Mouse (Mus musculus) hindbrain, embryonic 13.5 days (tissue): ENCODE results near the gene Fut9. TPM values are rescaled to one million over a fixed set of nuclear protein-coding genes. Genes with fewer than 3 reads are reported as not detected.

Experiments
- ATAC-seq: fragments of 200-750 bp; cut with Nextera tagmentation; 2 replicates; pipeline ENCODE4 v1.8.0; 2017; ENCODE audit warnings: moderate TSS enrichment; ENCODE audit not compliant: low FRiP score
- H3K27ac ChIP-seq: fragments of 300-500 bp; sonication (generic); 2 replicates; pipeline ENCODE4 v1.5.1; 2015; ENCODE audit warnings: inconsistent platforms, mild to moderate bottlenecking, moderate library complexity
- H3K27me3 ChIP-seq: fragments of 300-500 bp; sonication (generic); 2 replicates; pipeline ENCODE4 v1.6.1; 2015; ENCODE audit warnings: mild to moderate bottlenecking, inconsistent platforms
- H3K36me3 ChIP-seq: fragments of 300-500 bp; sonication (generic); 2 replicates; pipeline ENCODE4 v1.6.1; 2015; ENCODE audit warnings: mild to moderate bottlenecking, inconsistent platforms
- H3K4me1 ChIP-seq: fragments of 300-500 bp; sonication (generic); replicated peaks from 2 replicates; pipeline ENCODE4 v1.6.1; 2015; ENCODE audit warnings: inconsistent platforms
- H3K4me2 ChIP-seq: fragments of 300-500 bp; sonication (generic); 2 replicates; pipeline ENCODE4 v1.6.1; 2015; ENCODE audit warnings: inconsistent platforms, mild to moderate bottlenecking, moderate library complexity
- H3K4me3 ChIP-seq: fragments of 300-500 bp; sonication (generic); 2 replicates; pipeline ENCODE4 v1.5.1; 2015; ENCODE audit warnings: mild to moderate bottlenecking, inconsistent platforms
- H3K9ac ChIP-seq: fragments of 300-500 bp; sonication (generic); 2 replicates; pipeline ENCODE4 v1.6.1; 2015; ENCODE audit warnings: mild to moderate bottlenecking, inconsistent platforms
- H3K9me3 ChIP-seq: fragments of 300-500 bp; sonication (generic); 2 replicates; pipeline ENCODE4 v1.6.1; 2016; ENCODE audit warnings: inconsistent platforms
- WGBS: fragments of 180-500 bp; shearing (Covaris S2); methylation state at CpG from one replicate; pipeline ENCODE4 v1.1.7; 2015; 5-methylcytosine and 5-hydroxymethylcytosine counted together
- polyA plus RNA-seq: library from polyadenylated mRNA; unstranded; fragments of >200 nt; fragmentation: Nextera tagmentation; extraction: Ambion mirVana; gene quantifications from 2 replicates; pipeline ENCODE4 v1.2.1, GENCODE M21; 2015

Gene Fut9
- polyA plus RNA-seq, 1 experiment from 2014 or later, result 10.9 TPM

DNA sequence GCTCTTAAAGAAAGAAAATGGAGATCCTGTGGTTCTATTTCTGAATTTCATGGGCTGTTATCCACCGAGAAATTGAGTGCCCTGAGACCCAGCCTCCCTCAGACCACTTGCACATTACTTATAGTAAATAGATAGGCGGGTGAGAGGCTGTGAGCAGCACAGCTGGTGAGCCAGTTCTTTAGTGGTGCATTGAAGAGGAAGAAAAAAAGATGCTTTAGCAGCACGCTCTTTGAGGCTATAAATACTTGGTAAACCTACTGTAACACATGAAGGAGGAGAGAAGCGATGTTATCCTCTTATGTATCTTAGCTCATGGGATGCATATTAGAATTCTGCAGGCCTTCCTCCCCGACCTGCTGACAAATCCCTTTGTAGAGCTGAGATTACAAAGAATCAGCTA, 58.5 kb downstream of the Fut9 start:
- no peak overlapping the region for H3K4me3 ChIP-seq
- no peak overlapping the region for H3K27ac ChIP-seq
- H3K27me3 ChIP-seq, result no peaks in the 10 kb centered on the region
- H3K9me3 ChIP-seq, result no peaks in the 10 kb centered on the region
- no peak overlapping the region for H3K4me2 ChIP-seq
- H3K9ac ChIP-seq, result no peak overlapping the region
- 53% methylated on average over 5 of the region's 5 CpGs for WGBS
- no peaks in the 10 kb centered on the region for H3K4me1 ChIP-seq
- no peaks in the 10 kb centered on the region for H3K36me3 ChIP-seq
- no peak for ATAC-seq

DNA sequence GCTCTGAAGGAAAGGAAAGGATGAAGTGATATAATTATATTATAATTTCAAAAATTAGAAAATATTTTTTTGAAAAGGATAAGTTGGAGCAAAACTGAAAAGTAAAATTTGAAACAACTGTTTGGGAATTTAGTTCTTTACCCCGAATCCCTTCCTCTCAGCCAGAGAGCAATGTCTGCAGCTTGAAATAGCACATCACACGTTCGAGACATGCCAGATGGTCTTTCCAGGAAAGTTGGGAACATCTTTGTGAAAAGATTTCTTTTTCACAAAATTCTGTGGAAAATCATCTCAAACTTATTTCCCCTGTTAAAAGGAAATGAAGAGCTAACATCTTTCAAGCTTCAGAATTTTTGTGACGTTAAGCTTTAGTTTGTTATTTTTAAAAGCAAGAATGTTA, 61.3 kb downstream of the Fut9 start:
- Histone ChIP-seq H3K27ac (no peak overlapping the region), H3K36me3 (no peaks in the 10 kb centered on the region), H3K27me3 (no peaks in the 10 kb centered on the region), H3K4me1 (no peaks in the 10 kb centered on the region), H3K4me3 (no peak overlapping the region), H3K4me2 (no peak overlapping the region), H3K9ac (no peak overlapping the region), H3K9me3 (no peaks in the 10 kb centered on the region)
- 88% methylated on average over 4 of the region's 4 CpGs for WGBS
- ATAC-seq, result no peak

DNA sequence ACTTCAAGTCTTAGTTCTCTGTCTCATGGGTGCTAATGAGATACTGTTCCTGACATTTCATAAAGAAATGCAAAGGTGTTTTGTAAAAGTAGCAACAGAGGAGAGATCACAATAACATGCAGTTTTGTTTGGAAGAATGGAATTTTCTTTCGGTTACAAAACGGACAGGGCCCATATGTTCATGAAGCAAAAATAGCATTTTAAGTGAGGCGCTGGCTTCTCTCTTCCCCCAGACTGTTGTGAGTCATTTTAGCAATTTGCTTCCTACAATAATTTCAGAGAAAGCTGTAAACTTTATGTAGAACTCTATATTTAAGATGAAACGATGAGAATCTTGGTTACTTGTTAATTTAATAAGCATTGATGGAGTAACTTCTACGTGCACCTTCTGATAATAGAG, 78.5 kb downstream of the Fut9 start:
- WGBS, result 96% methylated on average over 5 of the region's 5 CpGs
- H3K9ac ChIP-seq, result no peak overlapping the region
- no peaks in the 10 kb centered on the region for H3K36me3 ChIP-seq
- no peak overlapping the region for H3K27ac ChIP-seq
- H3K27me3 ChIP-seq, result no peaks in the 10 kb centered on the region
- H3K9me3 ChIP-seq, result no peaks in the 10 kb centered on the region
- H3K4me2 ChIP-seq, result no peak overlapping the region
- no peak for ATAC-seq
- no peaks in the 10 kb centered on the region for H3K4me1 ChIP-seq
- H3K4me3 ChIP-seq, result no peak overlapping the region

DNA sequence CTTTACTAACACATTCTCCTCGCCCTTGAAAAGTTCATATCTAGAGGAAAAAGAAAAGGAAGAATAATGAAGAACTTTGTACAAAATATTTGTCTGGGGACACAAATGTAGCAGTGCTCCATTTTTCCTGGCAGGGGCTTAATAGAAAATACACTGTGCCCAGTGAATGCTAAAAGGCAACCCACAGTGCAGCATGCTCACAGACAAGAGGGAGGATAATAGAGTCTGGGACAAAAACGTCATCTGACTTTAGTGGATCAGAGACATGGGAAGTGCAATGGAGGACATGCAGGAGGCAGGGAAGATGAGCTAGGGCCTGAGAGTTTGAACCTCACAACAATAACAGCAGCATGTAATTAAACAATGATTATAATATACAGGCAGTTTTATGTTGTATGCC, 86.1 kb downstream of the Fut9 start:
- no peak overlapping the region for H3K4me3 ChIP-seq
- H3K27me3 ChIP-seq, result no peaks in the 10 kb centered on the region
- no peaks in the 10 kb centered on the region for H3K4me1 ChIP-seq
- H3K4me2 ChIP-seq, result no peak overlapping the region
- no peak for ATAC-seq
- H3K9me3 ChIP-seq, result no peaks in the 10 kb centered on the region
- no peak overlapping the region for H3K27ac ChIP-seq
- no peaks in the 10 kb centered on the region for H3K36me3 ChIP-seq
- 56% methylated on average over 2 of the region's 2 CpGs for WGBS
- no peak overlapping the region for H3K9ac ChIP-seq

DNA sequence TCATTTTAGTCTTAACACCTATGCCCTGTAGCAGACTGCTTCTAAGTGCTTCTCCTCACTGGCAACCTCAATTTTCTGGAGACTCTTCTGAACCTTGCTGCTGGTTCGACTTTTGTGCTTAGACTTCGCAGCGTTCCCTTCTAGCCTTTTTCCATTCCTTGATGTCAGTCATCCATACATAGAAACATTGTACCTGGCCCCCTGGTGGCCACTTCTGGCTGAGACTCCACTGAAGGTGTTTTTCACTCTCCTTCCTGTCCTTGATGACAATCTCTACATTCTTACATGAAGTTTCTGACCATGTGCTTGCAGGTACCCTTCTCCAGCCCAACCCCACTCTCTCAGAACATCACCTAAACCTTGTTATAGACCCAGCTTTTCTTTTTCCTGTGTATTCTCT, 115.1 kb downstream of the Fut9 start:
- no peak for ATAC-seq
- no peaks in the 10 kb centered on the region for H3K27me3 ChIP-seq
- H3K9ac ChIP-seq, result no peak overlapping the region
- H3K4me2 ChIP-seq, result no peak overlapping the region
- no peaks in the 10 kb centered on the region for H3K36me3 ChIP-seq
- H3K9me3 ChIP-seq, result no peaks in the 10 kb centered on the region
- H3K27ac ChIP-seq, result no peak overlapping the region
- H3K4me3 ChIP-seq, result no peak overlapping the region
- H3K4me1 ChIP-seq, result no peaks in the 10 kb centered on the region
- WGBS, result 92% methylated on average over 3 of the region's 3 CpGs

DNA sequence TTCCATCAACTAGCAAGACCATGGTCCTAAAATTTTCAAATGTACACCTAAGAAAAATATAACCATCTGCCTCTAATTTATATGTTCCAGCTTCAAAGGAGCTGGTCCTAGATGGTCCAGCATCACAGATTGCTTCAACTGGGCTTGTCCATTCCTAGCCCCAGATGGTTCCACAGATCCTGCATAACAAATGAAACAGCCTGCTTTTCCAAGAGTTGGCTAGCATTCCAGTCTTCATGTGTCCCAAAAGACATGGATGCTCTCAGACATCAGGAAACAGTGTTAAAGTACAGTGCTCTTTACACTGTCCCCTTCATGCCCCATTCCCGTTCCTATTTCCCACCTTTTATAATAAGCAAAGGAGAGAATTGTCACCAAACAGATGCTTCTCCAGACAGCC, 135.8 kb downstream of the Fut9 start:
- Histone ChIP-seq H3K4me3 (no peak overlapping the region), H3K9ac (no peak overlapping the region), H3K9me3 (no peaks in the 10 kb centered on the region), H3K36me3 (no peaks in the 10 kb centered on the region), H3K4me2 (no peak overlapping the region), H3K27me3 (no peaks in the 10 kb centered on the region), H3K27ac (no peak overlapping the region), H3K4me1 (no peaks in the 10 kb centered on the region)
- 96% methylated on average over 1 of the region's 1 CpGs for WGBS
- ATAC-seq, result no peak

DNA sequence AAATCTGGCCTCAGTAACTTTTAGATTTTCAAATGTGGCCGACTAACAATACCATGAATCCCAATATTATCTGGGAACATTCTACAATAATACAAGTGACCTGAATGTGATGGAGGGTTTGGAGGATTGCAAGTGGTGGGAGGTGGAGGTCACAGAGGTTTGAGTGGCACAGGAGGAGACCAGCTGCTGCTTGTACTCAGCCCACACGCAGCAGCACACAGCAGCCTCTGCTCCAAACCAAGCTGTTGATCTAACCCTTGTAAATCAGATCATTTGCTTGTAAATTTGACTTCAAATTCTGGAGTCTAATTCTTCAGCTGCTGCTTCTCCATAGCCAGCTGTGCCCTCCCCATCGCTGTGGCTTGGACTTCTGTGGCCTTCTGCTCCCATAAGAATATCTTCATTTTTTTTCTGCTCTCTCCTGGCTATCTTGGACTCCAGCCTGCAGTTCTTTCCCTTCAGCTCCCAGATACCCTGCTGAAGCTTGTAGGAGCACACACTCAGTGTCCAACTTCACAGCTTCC, 138.8 kb downstream of the Fut9 start:
- Histone ChIP-seq H3K36me3 (no peaks in the 10 kb centered on the region), H3K4me2 (no peak overlapping the region), H3K27me3 (no peaks in the 10 kb centered on the region), H3K9me3 (no peaks in the 10 kb centered on the region), H3K4me1 (no peaks in the 10 kb centered on the region), H3K4me3 (no peak overlapping the region), H3K9ac (no peak overlapping the region), H3K27ac (no peak overlapping the region)
- ATAC-seq, result no peak
- WGBS, result 80% methylated on average over 3 of the region's 3 CpGs

DNA sequence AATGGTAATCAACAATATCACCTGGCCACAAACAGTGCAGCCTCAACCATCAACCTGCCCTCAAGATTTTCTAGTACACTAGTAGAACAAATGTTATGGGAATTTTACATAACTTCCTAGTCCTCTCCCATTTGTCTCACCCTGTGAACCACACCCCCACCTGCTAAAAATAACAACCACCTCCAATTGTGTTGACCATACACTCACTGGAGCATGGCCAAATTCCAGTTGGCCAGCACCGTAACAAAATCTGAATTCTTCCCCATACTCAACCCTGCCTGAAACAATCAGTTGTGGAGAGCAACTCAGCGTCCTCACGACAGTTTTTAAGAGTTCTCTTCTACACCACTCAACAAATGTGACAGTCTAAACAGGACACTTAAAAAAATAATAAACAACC, 141.3 kb downstream of the Fut9 start:
- Histone ChIP-seq H3K27me3 (no peaks in the 10 kb centered on the region), H3K4me1 (no peaks in the 10 kb centered on the region), H3K4me3 (no peak overlapping the region), H3K27ac (no peak overlapping the region), H3K9ac (no peak overlapping the region), H3K9me3 (no peaks in the 10 kb centered on the region), H3K4me2 (no peak overlapping the region), H3K36me3 (no peaks in the 10 kb centered on the region)
- ATAC-seq, result no peak
- 87% methylated on average over 3 of the region's 3 CpGs for WGBS

DNA sequence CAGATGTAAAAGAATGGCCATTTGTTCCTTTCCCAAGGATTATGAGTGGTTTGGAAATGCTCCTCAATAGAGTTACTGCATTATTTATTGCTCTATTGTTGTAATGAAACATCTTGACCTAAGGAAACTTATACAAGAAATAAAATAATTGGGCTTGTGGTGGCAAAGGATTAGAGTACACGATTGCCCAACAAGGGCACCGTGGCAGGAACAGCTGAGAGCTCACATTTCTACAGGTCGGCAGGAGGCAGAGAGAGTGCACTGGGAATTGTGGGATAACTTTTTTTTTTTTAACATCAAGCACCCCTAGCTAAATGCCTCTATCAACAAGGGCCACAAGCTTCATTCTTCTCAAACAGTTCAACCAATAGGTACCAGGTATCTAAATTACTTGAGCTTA, 148.1 kb downstream of the Fut9 start:
- no peaks in the 10 kb centered on the region for H3K4me1 ChIP-seq
- ATAC-seq, result no peak
- no peaks in the 10 kb centered on the region for H3K36me3 ChIP-seq
- no peak overlapping the region for H3K4me3 ChIP-seq
- no peak overlapping the region for H3K9ac ChIP-seq
- H3K9me3 ChIP-seq, result no peaks in the 10 kb centered on the region
- H3K27ac ChIP-seq, result no peak overlapping the region
- no peak overlapping the region for H3K4me2 ChIP-seq
- 80% methylated on average over 3 of the region's 3 CpGs for WGBS
- H3K27me3 ChIP-seq, result no peaks in the 10 kb centered on the region

DNA sequence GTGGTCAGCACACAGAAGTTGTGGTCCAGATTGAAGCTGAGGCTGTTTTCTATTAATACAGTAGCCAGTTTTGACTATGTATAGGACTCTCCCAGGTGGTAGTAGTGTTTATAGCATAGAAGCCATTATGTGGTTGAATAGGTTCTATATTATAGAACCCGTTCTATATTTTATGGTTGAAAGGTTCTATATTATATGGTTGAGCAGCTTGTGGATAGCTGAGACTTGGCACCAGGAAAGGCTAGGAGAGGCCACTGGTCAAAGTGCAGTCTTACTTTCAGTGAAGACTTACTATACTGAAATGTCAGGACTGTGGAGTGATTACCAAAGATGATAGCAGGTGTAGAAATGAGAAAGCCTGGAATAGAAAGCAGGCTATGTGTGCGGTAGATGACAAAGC, 151.9 kb downstream of the Fut9 start:
- H3K36me3 ChIP-seq, result no peaks in the 10 kb centered on the region
- H3K9ac ChIP-seq, result no peak overlapping the region
- no peak overlapping the region for H3K4me3 ChIP-seq
- no peak overlapping the region for H3K4me2 ChIP-seq
- no peaks in the 10 kb centered on the region for H3K9me3 ChIP-seq
- H3K4me1 ChIP-seq, result no peaks in the 10 kb centered on the region
- H3K27ac ChIP-seq, result no peak overlapping the region
- WGBS, result 89% methylated on average over 2 of the region's 2 CpGs
- no peaks in the 10 kb centered on the region for H3K27me3 ChIP-seq
- ATAC-seq, result no peak

DNA sequence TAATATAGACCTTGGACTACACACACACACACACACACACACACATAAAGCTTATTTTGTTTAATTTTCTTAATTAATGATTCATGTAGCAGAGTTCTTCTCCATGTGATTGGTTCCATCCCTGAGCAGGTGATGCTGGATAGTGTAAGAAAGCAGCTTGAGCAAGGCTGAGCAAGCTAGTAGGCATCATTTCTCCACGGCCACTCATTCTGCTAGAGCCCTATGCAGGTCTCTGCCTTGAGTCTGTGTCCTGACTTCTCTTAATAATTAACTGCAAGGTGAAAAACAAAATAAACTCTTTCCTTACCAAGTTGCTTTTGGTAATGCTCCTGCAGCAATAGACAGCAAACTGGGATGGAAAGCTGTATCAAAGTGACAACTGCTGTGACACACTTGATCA, 152.5 kb downstream of the Fut9 start:
- Histone ChIP-seq H3K4me1 (no peaks in the 10 kb centered on the region), H3K27ac (no peak overlapping the region), H3K9me3 (no peaks in the 10 kb centered on the region), H3K4me2 (no peak overlapping the region), H3K36me3 (no peaks in the 10 kb centered on the region), H3K4me3 (no peak overlapping the region), H3K27me3 (no peaks in the 10 kb centered on the region), H3K9ac (no peak overlapping the region)
- no peak for ATAC-seq
- 87% methylated on average over 1 of the region's 1 CpGs for WGBS

DNA sequence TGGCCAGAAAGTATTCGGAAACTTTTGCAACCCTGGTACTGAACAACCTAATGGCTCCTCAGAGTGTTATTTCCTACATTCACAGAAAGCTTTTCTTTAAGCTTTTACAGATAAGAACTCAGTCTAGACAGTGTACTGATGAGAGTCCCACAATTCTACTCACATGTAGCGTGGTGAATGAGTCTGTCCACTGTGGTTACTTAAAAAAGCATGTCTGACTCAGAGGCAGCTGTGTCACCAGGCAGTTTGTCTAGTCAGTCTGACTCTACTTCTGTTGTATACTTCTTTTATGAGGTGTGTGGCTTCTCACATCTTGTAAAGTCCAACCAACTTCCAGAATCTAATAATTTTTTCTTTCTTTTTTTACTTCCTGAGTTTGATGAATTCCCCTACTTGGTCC, 154.5 kb downstream of the Fut9 start:
- no peak overlapping the region for H3K9ac ChIP-seq
- no peak overlapping the region for H3K4me2 ChIP-seq
- H3K9me3 ChIP-seq, result no peaks in the 10 kb centered on the region
- H3K27me3 ChIP-seq, result no peaks in the 10 kb centered on the region
- H3K4me1 ChIP-seq, result no peaks in the 10 kb centered on the region
- no peak overlapping the region for H3K4me3 ChIP-seq
- no peaks in the 10 kb centered on the region for H3K36me3 ChIP-seq
- H3K27ac ChIP-seq, result no peak overlapping the region
- ATAC-seq, result no peak
- 94% methylated on average over 2 of the region's 2 CpGs for WGBS

DNA sequence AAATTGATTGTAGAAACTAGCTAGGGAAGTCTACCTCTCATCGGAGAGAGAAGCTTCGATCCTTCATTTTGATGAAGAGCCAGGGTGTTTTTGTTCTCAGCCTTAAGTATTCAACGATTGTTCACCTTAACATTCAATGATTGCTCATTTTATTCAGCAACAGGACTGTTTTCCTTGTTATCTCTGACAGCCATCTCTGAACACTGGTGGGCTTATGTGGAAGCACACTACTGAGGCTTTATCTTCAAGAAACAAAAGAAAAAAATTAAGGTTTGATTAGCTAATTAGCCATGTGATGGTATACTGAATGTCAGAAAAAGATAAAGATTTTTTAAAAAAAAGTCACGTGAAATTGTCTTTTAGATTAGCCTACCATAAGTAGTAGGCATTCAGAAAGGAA, 158.1 kb downstream of the Fut9 start:
- Histone ChIP-seq H3K4me1 (no peaks in the 10 kb centered on the region), H3K27ac (no peak overlapping the region), H3K36me3 (no peaks in the 10 kb centered on the region), H3K9ac (no peak overlapping the region), H3K27me3 (no peaks in the 10 kb centered on the region), H3K9me3 (no peaks in the 10 kb centered on the region), H3K4me3 (no peak overlapping the region), H3K4me2 (no peak overlapping the region)
- 88% methylated on average over 4 of the region's 4 CpGs for WGBS
- no peak for ATAC-seq

DNA sequence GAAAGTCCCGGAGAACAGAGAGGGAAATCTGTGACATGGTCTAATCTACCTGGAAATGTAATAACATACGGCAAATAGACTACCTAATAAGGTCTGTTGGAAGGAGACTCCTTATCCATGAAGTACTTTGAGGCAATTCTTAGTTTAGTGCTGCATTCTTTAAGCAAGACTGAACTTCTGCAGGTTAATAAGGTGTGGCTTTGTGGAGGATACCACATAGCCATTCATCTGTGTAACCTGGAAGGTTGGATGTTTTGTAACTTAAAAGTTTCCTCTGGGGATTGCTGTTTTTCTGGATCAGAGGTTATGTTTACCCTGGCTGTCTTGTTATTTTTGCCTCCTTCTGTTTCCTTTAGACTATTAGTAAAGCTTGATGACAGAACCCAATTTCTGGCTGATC, 166.8 kb downstream of the Fut9 start:
- Histone ChIP-seq H3K36me3 (no peaks in the 10 kb centered on the region), H3K4me1 (no peaks in the 10 kb centered on the region), H3K9me3 (no peaks in the 10 kb centered on the region), H3K4me2 (no peak overlapping the region), H3K9ac (no peak overlapping the region), H3K27me3 (no peaks in the 10 kb centered on the region), H3K4me3 (no peak overlapping the region), H3K27ac (no peak overlapping the region)
- no peak for ATAC-seq
- WGBS, result 89% methylated on average over 2 of the region's 2 CpGs
